Mouse (Mus musculus) thymus, adult 2 months (tissue): ENCODE data around the gene Ap1s1. TPM values are rescaled to one million over a fixed set of nuclear protein-coding genes. Genes with fewer than 3 reads are reported as not detected.

Source experiments
- DNase-seq: peaks from one replicate; pipeline ENCODE4 v3.0.0; 2021
- H3K27ac ChIP-seq: fragments of 200-500 bp; 2 replicates; pipeline ENCODE4 v1.5.1; 2012; ENCODE audit warnings: low read length, control low read depth; ENCODE audit not compliant: control insufficient read depth, insufficient read depth
- H3K27me3 ChIP-seq: fragments of 200-500 bp; 2 replicates; pipeline ENCODE4 v1.6.1; 2012; ENCODE audit warnings: mild to moderate bottlenecking, low read length, moderate library complexity, mixed read lengths; ENCODE audit not compliant: control insufficient read depth, insufficient read depth
- H3K36me3 ChIP-seq: fragments of 200-500 bp; 2 replicates; pipeline ENCODE4 v1.6.1; 2012; ENCODE audit warnings: mild to moderate bottlenecking, low read length, moderate library complexity; ENCODE audit not compliant: control insufficient read depth, insufficient read depth
- H3K4me1 ChIP-seq: fragments of 200-500 bp; replicated peaks from 2 replicates; pipeline ENCODE4 v1.6.1; 2012; ENCODE audit warnings: low read length; ENCODE audit not compliant: control insufficient read depth, insufficient read depth
- H3K4me3 ChIP-seq: fragments of 200-500 bp; 2 replicates; pipeline ENCODE4 v1.5.1; 2012; ENCODE audit warnings: mild to moderate bottlenecking, low read length, control low read depth, moderate library complexity; ENCODE audit not compliant: control insufficient read depth, insufficient read depth
- CTCF ChIP-seq: fragments of 200-500 bp; IDR thresholded peaks from 2 replicates; pipeline ENCODE4 v1.5.1; 2012; ENCODE audit warnings: mild to moderate bottlenecking, control low read depth, low read length, moderate library complexity, borderline replicate concordance; ENCODE audit not compliant: control insufficient read depth, poor library complexity, insufficient read depth; ENCODE audit errors: extremely low read depth
- POLR2A ChIP-seq: fragments of 200-500 bp; IDR thresholded peaks from 2 replicates; pipeline ENCODE4 v1.6.1; 2012; ENCODE audit warnings: mild to moderate bottlenecking, low read length, control low read depth, moderate library complexity; ENCODE audit not compliant: control insufficient read depth, poor library complexity, insufficient read depth; ENCODE audit errors: extremely low read depth
- WGBS: fragments of 180-500 bp; shearing (Covaris S2); methylation state at CpG from one replicate; pipeline ENCODE4 v1.1.7; 2018; 5-methylcytosine and 5-hydroxymethylcytosine counted together
- polyA plus RNA-seq: library from polyadenylated mRNA; depleted of rRNA; stranded (reverse); fragments of >200 nt; gene quantifications from 2 replicates; pipeline ENCODE4 v1.2.3, GENCODE M21; 2012; rRNA removed

Ap1s1 gene
- polyA plus RNA-seq = 44.1 and 51.9 TPM in 2 replicates

DNA sequence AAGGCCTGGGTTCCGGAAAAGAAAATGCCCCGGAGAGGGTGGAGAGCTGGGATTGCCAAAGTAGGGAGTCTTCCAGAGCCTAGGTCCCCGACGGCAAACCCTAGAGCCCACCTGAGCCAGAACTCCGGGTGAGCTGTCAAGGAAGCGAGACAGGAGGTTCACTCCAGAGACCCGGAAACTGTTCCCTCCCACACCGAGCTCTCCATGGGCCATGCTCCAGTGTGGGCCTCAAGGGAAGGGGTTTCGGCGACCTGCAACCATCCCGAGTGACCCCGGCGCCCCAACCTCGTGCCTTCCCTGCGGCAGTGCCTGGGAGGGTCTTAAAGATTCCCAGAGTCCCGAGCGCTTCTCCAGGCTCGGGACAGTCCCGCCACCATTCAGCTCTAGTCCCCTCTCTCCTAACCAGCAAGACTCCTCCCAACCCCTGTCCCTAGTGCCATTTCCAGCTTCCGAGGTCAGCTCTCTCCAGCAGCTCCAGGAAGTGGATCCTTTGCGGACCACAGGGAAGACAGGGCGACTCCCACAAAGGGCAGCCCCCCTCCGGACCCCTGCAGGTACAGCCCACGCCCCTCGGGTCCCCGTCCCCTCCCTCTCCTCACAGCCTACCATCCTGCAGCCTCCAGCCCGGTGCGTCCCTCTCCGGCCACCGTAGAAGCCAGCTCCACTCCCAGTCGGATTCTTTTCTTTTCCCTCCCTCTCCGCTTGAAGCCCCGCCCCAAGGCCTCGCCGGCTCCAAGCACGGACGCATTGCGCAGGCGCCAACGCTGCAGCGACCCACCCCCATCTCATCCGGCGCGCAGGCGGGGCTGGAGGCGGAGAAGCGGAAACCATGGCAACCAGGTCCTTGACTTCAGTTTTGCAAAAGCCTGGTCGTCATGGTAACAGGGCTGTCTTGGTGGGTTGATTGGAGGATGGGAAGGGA is at the start of gene Ap1s1:
Gene Ap1s1 (minus strand): TSS at position 734 of the 922 bp plus-strand sequence.
- no peak within 1 kb of the TSS for H3K27ac ChIP-seq
- H3K27me3 ChIP-seq = no peaks in the 10 kb centered on the region
- no peaks in the 10 kb centered on the region; the same call in 1 of the 2 replicates for H3K36me3 ChIP-seq
- DNase-seq = peak; percentile 99
- under 1% methylated on average over 48 of the region's 48 CpGs for WGBS
- peaks cover 9% of the 10 kb centered on the region for H3K4me1 ChIP-seq
- 0 out of 2 replicates have a peak, but pooled peaks have one; percentile 37 for TF ChIP-seq POLR2A
- TF ChIP-seq CTCF = peak; percentile 46; the same call in 1 of the 2 replicates
- H3K4me3 ChIP-seq = peak within 1 kb of the TSS; percentile 82

DNA sequence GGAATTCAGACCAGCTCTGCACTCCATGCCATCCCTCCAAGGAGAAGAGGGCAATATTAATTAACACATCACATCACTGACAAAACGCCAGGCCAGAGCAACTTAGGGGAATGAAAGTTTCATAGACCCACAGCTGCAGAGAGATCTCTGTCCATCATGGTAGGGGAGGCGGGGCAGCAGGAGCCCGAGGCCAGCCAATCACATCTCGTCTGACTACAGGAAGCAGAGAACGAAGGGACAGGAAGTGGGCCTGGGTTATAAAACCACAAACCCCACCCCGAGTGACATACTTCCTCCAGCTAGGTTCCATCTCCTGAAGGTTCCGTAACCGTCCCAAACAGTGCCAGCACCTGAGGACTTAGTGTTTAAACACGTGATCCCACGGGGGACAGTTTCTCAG is 49.2 kb upstream of the Ap1s1 start:
- WGBS = 57% methylated on average over 10 of the region's 10 CpGs
- H3K27me3 ChIP-seq = no peaks in the 10 kb centered on the region

DNA sequence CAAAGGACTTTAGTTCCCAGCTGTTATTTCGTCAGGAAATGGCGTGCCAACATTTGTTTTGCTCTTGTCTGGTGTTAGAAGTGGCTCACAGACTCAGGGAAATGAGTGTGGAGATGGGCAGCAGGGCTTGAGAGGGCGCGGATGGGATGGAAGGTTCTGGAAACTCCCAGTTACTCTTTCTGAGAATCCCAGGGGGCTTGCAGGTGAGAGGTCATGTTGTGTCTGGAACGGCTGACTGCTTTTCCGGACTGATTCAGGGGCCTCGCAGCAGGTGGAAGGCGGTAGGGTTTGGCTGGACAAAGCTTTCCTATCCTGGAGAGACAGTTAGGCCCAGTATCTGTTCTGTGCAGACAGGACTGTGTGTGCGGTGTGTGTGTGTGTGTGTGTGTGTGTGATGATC is 47.8 kb upstream of the Ap1s1 start:
- Histone ChIP-seq H3K36me3 (no peaks in the 10 kb centered on the region), H3K4me1 (no peaks in the 10 kb centered on the region; the same call in 1 of the 2 replicates), H3K27me3 (no peaks in the 10 kb centered on the region), H3K4me3 (no peak overlapping the region), H3K27ac (no peak overlapping the region)
- DNase-seq = no peak
- 88% methylated on average over 9 of the region's 9 CpGs for WGBS
- TF ChIP-seq CTCF (no peak), POLR2A (no peak)

More for the DNA sequence above, 49.2 kb upstream of the Ap1s1 start:
- TF ChIP-seq CTCF (no peak), POLR2A (no peak)
- Histone ChIP-seq H3K36me3 (no peaks in the 10 kb centered on the region), H3K4me3 (no peak overlapping the region), H3K4me1 (no peaks in the 10 kb centered on the region; the same call in 1 of the 2 replicates), H3K27ac (no peak overlapping the region)
- no peak for DNase-seq

DNA sequence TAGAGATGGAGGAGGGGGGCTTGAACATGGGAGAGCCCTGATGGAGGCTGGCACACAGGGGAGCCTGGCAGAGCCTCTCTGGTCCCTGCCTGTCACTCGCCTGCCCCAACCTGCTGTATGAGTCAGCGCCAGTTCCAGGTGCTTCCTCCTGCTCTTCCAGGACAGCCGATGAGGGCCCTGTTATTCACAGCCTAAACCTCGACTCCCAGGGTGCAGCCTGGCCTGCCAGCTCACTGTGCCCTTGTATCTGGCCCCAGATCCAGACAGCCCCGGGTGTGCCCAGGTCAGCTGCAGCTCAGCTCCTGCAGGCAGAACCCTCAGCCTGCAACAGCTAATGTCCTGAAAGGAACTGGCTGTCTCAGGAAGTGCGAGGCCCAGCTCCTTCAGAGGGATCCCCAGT is 45.6 kb upstream of the Ap1s1 start:
- Histone ChIP-seq H3K27ac (no peak overlapping the region), H3K27me3 (no peaks in the 10 kb centered on the region), H3K4me3 (no peak overlapping the region), H3K4me1 (no peaks in the 10 kb centered on the region; the same call in 1 of the 2 replicates), H3K36me3 (no peaks in the 10 kb centered on the region)
- no peak for TF ChIP-seq CTCF
- no peak for TF ChIP-seq POLR2A
- 33% methylated on average over 6 of the region's 6 CpGs for WGBS
- DNase-seq = no peak

DNA sequence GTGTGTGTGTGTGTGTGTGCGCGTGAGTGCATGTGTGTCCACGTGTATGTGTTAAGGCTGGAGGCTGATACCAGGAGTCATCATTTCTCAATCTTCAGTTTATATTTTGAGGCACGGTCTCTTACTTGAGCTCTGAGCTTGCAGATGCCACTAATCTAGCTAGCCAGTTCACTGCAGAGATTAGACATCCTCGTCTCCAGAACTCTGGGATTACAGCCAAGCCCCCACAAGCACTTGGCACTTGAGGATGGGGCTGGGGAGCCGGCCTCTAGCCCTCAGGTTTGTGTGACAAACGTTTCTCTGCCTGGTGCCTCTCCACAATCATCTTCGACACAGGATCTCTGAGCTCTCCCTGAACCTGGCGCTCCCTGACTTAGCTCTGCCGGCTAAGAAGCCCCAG is 44.9 kb upstream of the Ap1s1 start:
- no peaks in the 10 kb centered on the region for H3K36me3 ChIP-seq
- no peak for TF ChIP-seq CTCF
- TF ChIP-seq POLR2A = no peak
- no peaks in the 10 kb centered on the region; the same call in 1 of the 2 replicates for H3K4me1 ChIP-seq
- WGBS = 93% methylated on average over 10 of the region's 10 CpGs
- no peak overlapping the region for H3K27ac ChIP-seq
- no peak for DNase-seq
- H3K4me3 ChIP-seq = no peak overlapping the region
- H3K27me3 ChIP-seq = no peaks in the 10 kb centered on the region

DNA sequence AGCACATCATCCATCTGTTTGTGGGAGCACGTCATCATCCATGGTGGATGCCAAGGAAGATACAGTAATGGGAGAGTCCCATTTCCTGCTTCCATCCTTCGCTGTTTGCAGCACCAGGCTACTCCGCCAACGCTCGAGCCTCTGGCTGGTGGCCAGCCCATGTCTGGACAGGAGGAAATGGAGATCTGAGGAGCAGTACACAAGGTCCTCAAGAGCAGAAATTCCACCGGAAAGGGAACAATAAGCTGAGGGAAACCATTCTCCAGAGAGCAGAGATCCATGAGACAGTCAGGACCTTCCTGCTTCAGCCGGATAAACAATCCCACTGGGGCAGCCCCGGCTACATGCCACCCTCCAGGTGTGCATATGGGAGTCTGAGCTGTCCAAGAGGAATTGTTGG is 41.5 kb upstream of the Ap1s1 start:
- TF ChIP-seq POLR2A (no peak), CTCF (no peak)
- Histone ChIP-seq H3K4me1 (no peaks in the 10 kb centered on the region), H3K36me3 (no peaks in the 10 kb centered on the region), H3K27me3 (no peaks in the 10 kb centered on the region), H3K27ac (no peak overlapping the region), H3K4me3 (no peak overlapping the region)
- no peak for DNase-seq
- 87% methylated on average over 8 of the region's 8 CpGs for WGBS

DNA sequence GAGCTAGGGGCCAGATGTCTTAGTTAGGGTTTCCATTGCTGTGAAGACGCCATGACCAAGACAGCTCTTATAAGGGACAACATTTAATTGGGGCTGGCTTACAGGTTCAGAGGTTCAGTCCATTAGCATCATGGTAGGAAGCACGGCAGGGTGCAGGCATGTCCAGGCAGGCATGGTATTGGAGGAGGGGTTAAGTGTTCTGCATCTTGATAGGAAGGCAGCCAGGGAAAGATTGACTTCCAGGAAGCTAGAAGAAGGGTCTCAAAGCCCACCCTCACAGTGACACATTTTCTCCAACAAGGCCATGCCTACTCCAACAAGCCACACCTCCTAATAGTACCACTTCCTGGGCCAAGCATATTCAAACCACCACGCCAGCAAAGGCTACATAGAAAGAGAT is 39.8 kb upstream of the Ap1s1 start:
- no peak overlapping the region for H3K4me3 ChIP-seq
- H3K27ac ChIP-seq = no peak overlapping the region
- H3K27me3 ChIP-seq = no peaks in the 10 kb centered on the region
- DNase-seq = no peak
- no peaks in the 10 kb centered on the region for H3K36me3 ChIP-seq
- H3K4me1 ChIP-seq = no peaks in the 10 kb centered on the region
- 89% methylated on average over 3 of the region's 3 CpGs for WGBS
- no peak for TF ChIP-seq POLR2A
- no peak for TF ChIP-seq CTCF
